Mouse (Mus musculus): ENCODE results near the gene Slc39a11. TPM values are rescaled to one million over a fixed set of nuclear protein-coding genes. Genes with fewer than 3 reads are reported as not detected.
A peak's percentile ranks its signal among the peaks of the same experiment; 100 is the strongest.

The Slc39a11 gene
- polyA plus RNA-seq, 1 experiment from 2014 or later = 56.6 TPM

GRCm38 (mm10) chr11:113352085-113352815, 297.6 kb downstream of the Slc39a11 start:
- Histone ChIP-seq H3K4me3 (ENCODE audit: low read depth, low read length) (no peak overlapping the region), H3K36me3 (ENCODE audit: control insufficient read depth, insufficient read depth, low read length) (no peaks in the 10 kb centered on the region), H3K27me3 (ENCODE audit: control insufficient read depth, insufficient read depth, low read length) (no peaks in the 10 kb centered on the region), H3K9ac (ENCODE audit: low read length) (no peak overlapping the region), H3K9me3 (ENCODE audit: control insufficient read depth, low read length) (no peaks in the 10 kb centered on the region), H3K27ac (replicated peaks) (no peak overlapping the region), H3K4me2 (replicated peaks; ENCODE audit: low read depth) (no peak overlapping the region), H3K4me1 (replicated peaks; ENCODE audit: control insufficient read depth, insufficient read depth) (no peaks in the 10 kb centered on the region)
- ATAC-seq (ENCODE audit: low FRiP score, low TSS enrichment) = no peak
- TF ChIP-seq CTCF (IDR thresholded peaks at IDR 0.05; ENCODE audit: low read depth) = no peak
- no peak for TF ChIP-seq EP300 (optimal IDR thresholded peaks at IDR 0.05)
- 32% methylated on average over 11 of the region's 12 CpGs for WGBS
- DNase-seq (ENCODE audit: low spot score) = no peak

- H3K4me1 ChIP-seq (replicated peaks; ENCODE audit: control insufficient read depth, insufficient read depth) = no peaks in the 10 kb centered on the region
- H3K4me3 ChIP-seq (ENCODE audit: low read depth, low read length) = no peak overlapping the region
- ATAC-seq (ENCODE audit: low FRiP score, low TSS enrichment) (no peak), DNase-seq (ENCODE audit: low spot score) (no peak)
- H3K9me3 ChIP-seq (ENCODE audit: control insufficient read depth, low read length) = no peaks in the 10 kb centered on the region
- H3K36me3 ChIP-seq (ENCODE audit: control insufficient read depth, insufficient read depth, low read length) = no peaks in the 10 kb centered on the region
- WGBS = 94% methylated on average over 4 of the region's 4 CpGs
- TF ChIP-seq EP300 (optimal IDR thresholded peaks at IDR 0.05) = no peak
- TF ChIP-seq CTCF (IDR thresholded peaks at IDR 0.05; ENCODE audit: low read depth) = peak; percentile 29; the same call in 1 of the 2 replicates
- no peak overlapping the region for H3K27ac ChIP-seq (replicated peaks)
- no peak overlapping the region for H3K4me2 ChIP-seq (replicated peaks; ENCODE audit: low read depth)
- H3K27me3 ChIP-seq (ENCODE audit: control insufficient read depth, insufficient read depth, low read length) = no peaks in the 10 kb centered on the region
- H3K9ac ChIP-seq (ENCODE audit: low read length) = no peak overlapping the region
Measured at GRCm38 (mm10) chr11:113350583-113350982, 299.3 kb downstream of the Slc39a11 start.

GRCm38 (mm10) chr11:113346895-113347514, 302.9 kb downstream of the Slc39a11 start:
- DNase-seq (ENCODE audit: low spot score) = no peak
- no peaks in the 10 kb centered on the region for H3K36me3 ChIP-seq (ENCODE audit: control insufficient read depth, insufficient read depth, low read length)
- WGBS = 35% methylated on average over 9 of the region's 9 CpGs
- no peaks in the 10 kb centered on the region for H3K4me1 ChIP-seq (replicated peaks; ENCODE audit: control insufficient read depth, insufficient read depth)
- no peak for ATAC-seq (ENCODE audit: low FRiP score, low TSS enrichment)
- no peak overlapping the region for H3K4me2 ChIP-seq (replicated peaks; ENCODE audit: low read depth)
- TF ChIP-seq CTCF (IDR thresholded peaks at IDR 0.05; ENCODE audit: low read depth) (no peak), EP300 (optimal IDR thresholded peaks at IDR 0.05) (no peak)
- H3K27ac ChIP-seq (replicated peaks) = no peak overlapping the region
- no peak overlapping the region for H3K9ac ChIP-seq (ENCODE audit: low read length)
- no peaks in the 10 kb centered on the region for H3K27me3 ChIP-seq (ENCODE audit: control insufficient read depth, insufficient read depth, low read length)
- H3K4me3 ChIP-seq (ENCODE audit: low read depth, low read length) = no peak overlapping the region
- H3K9me3 ChIP-seq (ENCODE audit: control insufficient read depth, low read length) = no peaks in the 10 kb centered on the region

- WGBS = 82% methylated on average over 8 of the region's 8 CpGs
Measured at GRCm38 (mm10) chr11:113339770-113340169, 310.1 kb downstream of the Slc39a11 start.

GRCm38 (mm10) chr11:113338581-113338980, 311.3 kb downstream of the Slc39a11 start:
- Histone ChIP-seq H3K27me3 (ENCODE audit: control insufficient read depth, insufficient read depth, low read length) (no peaks in the 10 kb centered on the region), H3K9me3 (ENCODE audit: control insufficient read depth, low read length) (no peaks in the 10 kb centered on the region), H3K4me2 (replicated peaks; ENCODE audit: low read depth) (no peak overlapping the region), H3K4me3 (ENCODE audit: low read depth, low read length) (no peak overlapping the region), H3K9ac (ENCODE audit: low read length) (no peak overlapping the region), H3K4me1 (replicated peaks; ENCODE audit: control insufficient read depth, insufficient read depth) (no peaks in the 10 kb centered on the region), H3K36me3 (ENCODE audit: control insufficient read depth, insufficient read depth, low read length) (no peaks in the 10 kb centered on the region), H3K27ac (replicated peaks) (no peak overlapping the region)
- ATAC-seq (ENCODE audit: low FRiP score, low TSS enrichment) (no peak), DNase-seq (ENCODE audit: low spot score) (no peak)
- TF ChIP-seq EP300 (optimal IDR thresholded peaks at IDR 0.05) (no peak), CTCF (IDR thresholded peaks at IDR 0.05; ENCODE audit: low read depth) (peak; percentile 37)
- 65% methylated on average over 5 of the region's 5 CpGs for WGBS

More at GRCm38 (mm10) chr11:113339770-113340169, 310.1 kb downstream of the Slc39a11 start:
- DNase-seq (ENCODE audit: low spot score) = no peak
- Histone ChIP-seq H3K27ac (replicated peaks) (no peak overlapping the region), H3K27me3 (ENCODE audit: control insufficient read depth, insufficient read depth, low read length) (no peaks in the 10 kb centered on the region), H3K4me2 (replicated peaks; ENCODE audit: low read depth) (no peak overlapping the region), H3K9ac (ENCODE audit: low read length) (no peak overlapping the region), H3K36me3 (ENCODE audit: control insufficient read depth, insufficient read depth, low read length) (no peaks in the 10 kb centered on the region), H3K9me3 (ENCODE audit: control insufficient read depth, low read length) (no peaks in the 10 kb centered on the region), H3K4me1 (replicated peaks; ENCODE audit: control insufficient read depth, insufficient read depth) (no peaks in the 10 kb centered on the region), H3K4me3 (ENCODE audit: low read depth, low read length) (no peak overlapping the region)
- no peak for ATAC-seq (ENCODE audit: low FRiP score, low TSS enrichment)
- TF ChIP-seq EP300 (optimal IDR thresholded peaks at IDR 0.05) = no peak
- no peak for TF ChIP-seq CTCF (IDR thresholded peaks at IDR 0.05; ENCODE audit: low read depth)

GRCm38 (mm10) chr11:113335706-113336105, 314.2 kb downstream of the Slc39a11 start:
- Histone ChIP-seq H3K36me3 (ENCODE audit: control insufficient read depth, insufficient read depth, low read length) (no peaks in the 10 kb centered on the region), H3K9me3 (ENCODE audit: control insufficient read depth, low read length) (no peaks in the 10 kb centered on the region), H3K27me3 (ENCODE audit: control insufficient read depth, insufficient read depth, low read length) (no peaks in the 10 kb centered on the region), H3K4me3 (ENCODE audit: low read depth, low read length) (no peak overlapping the region), H3K27ac (replicated peaks) (no peak overlapping the region), H3K4me1 (replicated peaks; ENCODE audit: control insufficient read depth, insufficient read depth) (no peaks in the 10 kb centered on the region), H3K9ac (ENCODE audit: low read length) (no peak overlapping the region), H3K4me2 (replicated peaks; ENCODE audit: low read depth) (no peak overlapping the region)
- TF ChIP-seq CTCF (IDR thresholded peaks at IDR 0.05; ENCODE audit: low read depth) (no peak), EP300 (optimal IDR thresholded peaks at IDR 0.05) (no peak)
- WGBS = 81% methylated on average over 5 of the region's 5 CpGs
- ATAC-seq (ENCODE audit: low FRiP score, low TSS enrichment) (no peak), DNase-seq (ENCODE audit: low spot score) (no peak)
